Mouse (Mus musculus): ENCODE data around the gene Aldh16a1.

DNA sequence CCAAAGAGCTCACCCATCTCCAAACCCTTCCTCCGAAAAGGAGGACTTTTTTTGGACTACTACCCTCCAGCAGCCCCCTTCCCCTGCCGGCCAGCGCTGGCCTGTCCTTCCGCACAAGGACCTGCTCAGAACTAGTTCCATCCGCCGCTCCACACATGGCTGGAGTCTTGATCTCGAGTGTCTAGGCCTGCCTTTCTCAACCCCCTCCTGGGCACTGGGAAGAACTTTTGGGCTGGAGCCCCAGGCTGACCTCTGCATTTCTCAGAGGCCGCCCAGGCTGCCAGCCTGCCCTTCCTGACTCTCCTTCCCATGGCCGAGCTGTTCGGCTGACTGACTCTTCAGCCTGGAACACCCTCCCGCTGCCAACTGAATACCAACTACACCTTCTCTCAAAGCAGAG lies 28.2 kb upstream of the Aldh16a1 start:
- no peak for TF ChIP-seq POLR2A (IDR thresholded peaks at IDR 0.05; ENCODE audit: low read depth, low read length)
- no peak for TF ChIP-seq CTCF (conservative IDR thresholded peaks at IDR 0.05; ENCODE audit: insufficient read depth, insufficient read length, low read depth, low read length)

Measured in kidney, adult 2 months (tissue).